Mouse (Mus musculus) embryo, embryonic 11 days (tissue): Measurements from ENCODE around the gene Sdk1.
"Not testable (repeated sequence)": the region's sequence is repeated elsewhere in the genome, so short reads cannot be mapped to it uniquely, and the experiment has no call there.

Experiments
- DNase-seq: peaks from one replicate; pipeline ENCODE4 v3.0.0-alpha.2; 2015

Sdk1 gene

DNA sequence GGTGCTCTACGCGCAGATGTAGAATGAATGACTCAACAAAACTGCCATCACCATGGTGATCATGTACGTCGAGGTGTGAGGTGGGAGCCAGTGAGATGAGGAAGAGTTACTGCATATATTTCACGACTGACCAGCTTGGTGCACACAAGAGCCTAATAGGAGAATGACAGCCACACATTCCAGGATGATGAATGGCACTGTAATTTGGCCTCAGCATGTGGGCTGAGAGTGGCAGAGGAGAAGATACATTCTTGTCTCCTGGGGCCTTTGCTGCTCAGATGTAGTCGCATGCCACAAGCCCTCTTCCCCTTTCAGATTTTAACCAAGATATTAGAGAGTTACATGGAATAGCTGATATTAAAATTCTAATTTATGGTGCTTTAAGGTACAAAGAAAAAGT lies 264.0 kb downstream of the Sdk1 start:
- DNase-seq: peak; percentile 42

GRCm38 (mm10) chr5:141506344-141506743 lies 265.1 kb downstream of the Sdk1 start:
- DNase-seq: no peak

GRCm38 (mm10) chr5:141524801-141525715 lies 283.8 kb downstream of the Sdk1 start:
- DNase-seq: peak; percentile 43

DNA sequence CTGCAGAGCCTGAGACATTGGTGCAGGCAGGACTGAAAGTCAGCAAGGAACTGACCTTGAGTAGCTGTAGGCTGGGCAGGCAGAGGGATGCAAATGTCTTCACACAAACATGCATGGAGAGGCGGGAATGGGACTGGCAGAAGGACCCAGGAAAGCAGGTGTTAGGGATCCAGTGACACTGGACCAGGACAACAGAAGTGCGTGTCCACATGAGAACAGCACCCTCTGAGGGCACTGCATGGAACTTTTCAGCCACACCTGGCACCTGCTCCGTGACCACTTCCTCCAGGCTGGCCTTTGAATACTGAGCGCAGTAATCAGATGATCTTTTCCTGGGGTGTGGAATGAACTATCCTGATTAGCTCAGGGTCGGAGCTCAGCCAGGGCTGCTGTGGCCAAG lies 298.9 kb downstream of the Sdk1 start:
- DNase-seq: no peak

DNA sequence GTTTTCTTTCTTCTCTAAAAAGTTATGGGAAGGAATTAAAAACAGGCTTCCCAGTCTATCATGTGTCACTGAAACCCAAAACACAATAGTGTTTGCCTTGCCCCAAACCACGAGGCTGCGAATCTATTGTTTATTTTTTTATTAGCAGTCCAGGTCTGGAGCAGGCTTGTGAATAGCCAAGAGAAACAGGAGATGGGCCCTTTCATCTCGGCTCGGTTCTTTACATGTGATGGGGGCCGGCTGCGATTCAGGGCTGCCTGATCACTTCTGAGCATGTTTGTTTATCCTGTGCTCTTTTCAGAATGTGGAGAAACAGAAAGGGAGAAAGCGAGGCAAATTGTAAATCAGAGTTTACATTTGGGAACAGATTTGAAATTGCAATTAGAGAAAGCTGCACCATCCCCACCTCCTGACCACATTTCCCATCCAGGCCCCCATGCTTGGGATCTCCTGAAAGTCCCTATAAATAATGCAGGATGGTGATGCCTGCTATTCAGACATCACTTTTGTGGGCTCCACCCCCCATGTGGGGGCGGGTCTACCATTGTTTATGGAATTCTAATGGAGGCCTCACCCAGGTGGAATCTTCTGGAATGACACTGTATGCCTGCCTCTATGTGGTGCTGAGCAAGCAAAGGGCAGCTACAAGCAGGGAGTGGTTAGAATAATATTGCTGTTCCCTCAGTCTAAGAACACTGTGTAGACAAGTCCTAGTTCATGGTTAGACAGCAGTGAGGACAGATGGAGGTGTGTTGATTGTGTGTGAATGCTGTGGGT lies 301.8 kb downstream of the Sdk1 start:
- DNase-seq: peak; percentile 30

- no peak for DNase-seq
These were observed 312.2 kb downstream of the Sdk1 start for GRCm38 (mm10) chr5:141553444-141553843.

- DNase-seq: no peak
These were observed 317.4 kb downstream of the Sdk1 start for GRCm38 (mm10) chr5:141558731-141559130.

DNA sequence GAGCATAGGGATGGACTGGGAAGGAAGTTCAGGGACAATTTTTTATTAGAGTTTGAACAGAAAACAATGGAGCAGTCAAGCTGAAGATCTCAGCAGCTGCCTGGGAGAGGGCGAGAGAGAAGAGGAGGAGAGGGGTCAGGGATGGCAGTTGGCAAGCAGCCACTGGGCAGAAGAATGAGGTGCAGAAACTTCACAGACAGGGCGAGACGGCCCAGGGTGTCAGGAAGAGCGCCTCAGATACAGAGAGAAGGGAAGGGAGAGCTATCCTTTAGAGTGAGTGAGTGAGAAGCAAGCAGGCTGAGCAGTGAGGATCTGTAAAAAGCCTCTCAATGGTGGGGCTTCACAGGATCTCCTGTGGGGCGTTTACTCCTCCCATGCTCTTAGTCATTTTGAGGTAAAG lies 319.0 kb downstream of the Sdk1 start:
- DNase-seq: no peak

GRCm38 (mm10) chr5:141561989-141562560 lies 320.8 kb downstream of the Sdk1 start:
- DNase-seq: peak; percentile 18

DNA sequence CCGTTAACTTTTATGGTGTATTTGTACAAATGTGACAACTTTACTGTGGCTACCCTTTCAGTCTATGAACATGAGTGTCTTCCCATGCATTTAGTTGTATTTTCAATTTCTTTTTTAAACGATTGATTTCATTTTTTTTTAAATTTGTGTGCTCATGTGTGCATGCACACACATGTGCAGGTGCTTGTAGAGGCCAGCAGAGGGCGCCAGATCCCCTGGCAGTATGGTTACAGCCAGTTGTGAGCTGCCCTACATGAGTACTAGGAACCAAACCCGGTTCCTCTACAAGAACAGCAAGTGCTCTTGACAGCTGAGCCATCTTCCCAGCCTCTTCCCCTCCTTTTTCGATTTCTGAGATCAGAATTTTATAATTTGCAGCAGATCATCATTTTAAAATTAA lies 322.9 kb downstream of the Sdk1 start:
- DNase-seq: no peak

DNA sequence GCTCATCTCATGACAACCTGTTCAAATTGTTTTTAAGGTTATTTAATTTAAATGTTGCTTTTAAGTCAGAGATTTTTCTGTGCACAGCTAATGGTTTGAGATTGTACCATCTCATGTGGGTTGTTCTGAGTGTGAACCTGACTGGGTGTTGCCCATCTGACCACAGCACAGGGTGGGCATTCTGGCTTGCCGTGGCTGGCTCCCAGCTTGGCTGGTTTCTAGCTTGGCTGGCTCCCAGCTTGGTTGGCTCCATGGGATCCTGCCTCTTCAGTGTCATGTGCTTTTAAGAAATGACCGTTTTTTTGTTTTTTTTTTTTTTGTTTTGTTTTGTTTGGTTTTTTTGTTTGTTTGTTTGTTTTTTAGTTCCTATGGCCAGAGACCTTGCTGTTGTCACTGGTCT lies 326.8 kb downstream of the Sdk1 start:
- no peak for DNase-seq

DNA sequence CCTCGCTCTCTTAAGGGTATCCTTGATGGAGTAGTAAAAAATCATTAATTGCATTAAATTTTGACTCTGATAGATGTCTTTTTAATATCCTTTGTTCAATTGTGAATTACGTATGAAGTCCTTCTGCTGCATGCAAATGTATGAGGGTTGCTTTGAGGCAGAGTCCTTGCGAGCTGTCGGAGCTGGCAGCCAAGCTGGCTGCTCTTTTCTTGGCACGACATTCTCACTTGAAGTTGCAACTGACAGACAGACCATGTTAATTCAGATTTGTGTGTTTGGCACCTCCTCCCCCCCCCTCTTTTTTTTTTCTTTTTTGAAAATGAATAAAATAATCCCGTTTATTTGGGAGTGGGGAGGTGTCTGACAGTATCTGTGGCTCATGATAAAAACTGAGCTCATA lies 329.2 kb downstream of the Sdk1 start:
- no peak for DNase-seq

DNA sequence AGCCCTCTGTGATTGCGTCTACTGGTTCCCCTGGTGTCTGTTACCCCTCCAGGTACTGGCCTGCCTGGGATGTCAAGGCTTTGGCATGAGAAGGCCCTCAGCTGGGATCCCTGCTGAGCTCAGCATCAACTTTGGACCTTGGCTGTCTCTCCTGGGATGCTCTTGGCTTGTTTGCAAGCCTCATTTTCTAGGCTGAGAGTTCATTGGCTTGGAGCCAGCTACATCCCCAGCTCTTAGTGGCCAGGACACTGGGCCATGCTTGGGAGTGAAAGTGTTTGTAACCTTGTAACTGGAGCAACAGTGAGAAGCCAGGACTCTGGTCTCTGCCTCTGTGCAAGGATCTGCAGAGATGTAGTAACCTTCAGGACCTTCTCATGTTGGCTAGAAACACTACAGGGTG lies 333.0 kb downstream of the Sdk1 start:
- no peak for DNase-seq

- no peak for DNase-seq
These were observed 350.0 kb downstream of the Sdk1 start for GRCm38 (mm10) chr5:141591246-141591645.

GRCm38 (mm10) chr5:141612721-141613120 lies 371.4 kb downstream of the Sdk1 start:
- peak; percentile 12 for DNase-seq

DNA sequence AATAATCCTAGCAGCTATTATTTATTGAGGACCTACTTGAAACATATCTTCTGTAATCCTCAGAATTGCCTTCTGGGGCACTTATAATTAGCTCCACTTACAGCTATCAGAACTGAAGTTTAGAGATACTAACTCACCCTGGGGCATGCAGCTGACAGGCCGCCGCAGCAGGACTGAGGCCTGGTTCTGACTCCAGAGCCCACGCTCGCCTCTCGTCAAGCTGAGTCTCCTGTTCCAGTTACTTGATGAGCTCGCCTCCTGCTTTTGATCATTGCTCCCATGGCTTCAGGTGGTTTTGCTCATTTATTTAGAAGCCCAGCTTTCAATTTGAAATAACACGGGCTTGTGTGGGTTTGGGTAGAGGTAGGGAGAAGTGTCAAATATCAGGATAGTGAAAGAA lies 374.5 kb downstream of the Sdk1 start:
- peak; percentile 40 for DNase-seq

DNA sequence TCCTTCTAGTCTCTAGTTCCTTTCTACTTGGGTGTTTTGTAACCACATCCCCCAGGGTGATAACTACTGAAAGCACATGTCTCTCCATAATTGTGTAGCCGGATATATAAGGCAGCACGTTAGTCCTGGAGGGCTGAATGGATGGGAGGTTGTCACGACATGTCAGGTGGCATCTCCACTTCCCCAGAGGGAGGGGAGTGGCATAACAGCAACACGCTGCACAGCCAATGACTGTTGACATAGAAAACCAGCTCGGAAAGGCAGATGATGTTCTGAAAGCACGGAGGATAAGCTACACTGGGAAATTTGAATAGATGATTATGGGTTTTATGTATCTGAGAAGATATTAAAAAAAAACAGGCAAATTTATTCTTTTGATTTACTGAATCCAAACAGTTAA lies 376.4 kb downstream of the Sdk1 start:
- DNase-seq: no peak

- DNase-seq: no peak
These were observed 384.1 kb downstream of the Sdk1 start for GRCm38 (mm10) chr5:141625401-141625800.

DNA sequence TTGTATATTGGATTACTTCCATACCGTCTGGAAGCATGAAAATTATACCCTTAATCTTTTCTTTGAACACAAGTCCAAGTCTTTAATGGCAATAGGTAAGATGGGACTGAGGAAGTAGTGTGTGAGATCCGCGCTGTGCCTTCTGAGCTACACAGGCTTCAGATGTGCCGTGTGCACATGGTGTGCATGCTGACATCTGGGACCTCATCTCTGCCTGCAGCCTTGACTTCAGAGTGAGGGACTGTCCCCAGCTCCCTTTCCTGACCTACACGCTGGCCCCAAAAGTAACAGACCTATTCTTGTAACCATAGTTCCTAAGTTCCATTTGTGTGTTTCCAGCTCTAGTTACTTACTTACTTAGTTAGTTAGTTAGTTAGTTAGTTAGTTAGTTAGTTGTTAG lies 390.4 kb downstream of the Sdk1 start:
- no peak for DNase-seq

DNA sequence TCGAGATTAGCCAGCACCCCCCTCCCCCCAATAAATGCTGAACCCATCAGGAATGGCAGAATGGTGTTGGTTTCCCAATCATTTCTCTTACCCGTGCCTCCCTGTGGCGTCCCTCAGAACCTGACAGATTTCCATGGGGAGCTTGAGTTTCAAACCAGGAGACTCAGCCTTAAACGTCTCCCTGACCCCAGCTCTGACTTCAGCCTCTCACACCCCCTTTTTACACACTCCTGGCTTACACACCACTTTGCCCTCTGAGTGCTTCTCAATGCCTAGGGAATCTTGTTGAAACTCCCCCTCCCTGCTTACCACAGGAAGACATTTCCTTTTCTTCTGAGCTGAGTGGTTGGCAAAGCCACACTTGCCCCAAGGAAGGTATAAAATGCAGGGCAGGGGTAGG lies 392.0 kb downstream of the Sdk1 start:
- no peak for DNase-seq

GRCm38 (mm10) chr5:141636406-141636805 lies 395.1 kb downstream of the Sdk1 start:
- DNase-seq: no peak

GRCm38 (mm10) chr5:141637054-141637453 lies 395.8 kb downstream of the Sdk1 start:
- DNase-seq: not testable (repeated sequence)

- DNase-seq: no peak
These were observed 404.4 kb downstream of the Sdk1 start for GRCm38 (mm10) chr5:141645671-141646070.

- no peak for DNase-seq
These were observed 405.3 kb downstream of the Sdk1 start for GRCm38 (mm10) chr5:141646621-141647020.
